Mouse (Mus musculus) frontal cortex, postnatal 36 days (tissue): Measurements from ENCODE around the gene Ankrd66.

Experiments used
- DNase-seq, 2 experiments: peaks; one replicate each; pipeline ENCODE4 v3.0.0; 2022; ENCODE audit warnings: low spot score in 2 of 2

Gene Ankrd66

GRCm38 (mm10) chr17:43543539-43543938, at the start of gene Ankrd66:
Gene Ankrd66, minus strand, starts transcription at chr17:43543639.
- DNase-seq, result no peak

- DNase-seq, result peak; percentile 20 to 51
Measured at GRCm38 (mm10) chr17:43592296-43593291, 49.2 kb upstream of the Ankrd66 start.

GRCm38 (mm10) chr17:43590531-43590930, 47.1 kb upstream of the Ankrd66 start:
- DNase-seq, result no peak

- DNase-seq, result no peak
Measured at GRCm38 (mm10) chr17:43589750-43590149, 46.3 kb upstream of the Ankrd66 start.

- no peak for DNase-seq
Measured at GRCm38 (mm10) chr17:43587278-43587677, 43.8 kb upstream of the Ankrd66 start.

- DNase-seq, result no peak
Measured at GRCm38 (mm10) chr17:43584771-43585170, 41.3 kb upstream of the Ankrd66 start.

GRCm38 (mm10) chr17:43581012-43581467, 37.6 kb upstream of the Ankrd66 start:
- peak; percentile 12 to 13 for DNase-seq

GRCm38 (mm10) chr17:43580456-43580855, 37.0 kb upstream of the Ankrd66 start:
- no peak for DNase-seq

GRCm38 (mm10) chr17:43573624-43574073, 30.2 kb upstream of the Ankrd66 start:
- DNase-seq, result no peak

- DNase-seq, result no peak
Measured at GRCm38 (mm10) chr17:43569287-43569686, 25.8 kb upstream of the Ankrd66 start.

GRCm38 (mm10) chr17:43567992-43568888, 24.8 kb upstream of the Ankrd66 start, which contains the start of gene Pla2g7:
Gene Pla2g7, plus strand, starts transcription at chr17:43568098.
- DNase-seq, result peak; percentile 48 to 53

- DNase-seq, result peak in 1 of 2 experiments; percentile 26
Measured at GRCm38 (mm10) chr17:43567593-43567991, 24.2 kb upstream of the Ankrd66 start.

GRCm38 (mm10) chr17:43563192-43563987, 20.0 kb upstream of the Ankrd66 start:
- no peak for DNase-seq

- DNase-seq, result no peak
Measured at GRCm38 (mm10) chr17:43558678-43559077, 15.2 kb upstream of the Ankrd66 start.

GRCm38 (mm10) chr17:43557541-43558090, 14.2 kb upstream of the Ankrd66 start:
- DNase-seq, result peak; percentile 26 to 66

- no peak for DNase-seq
Measured at GRCm38 (mm10) chr17:43557104-43557503, 13.7 kb upstream of the Ankrd66 start.

- DNase-seq, result no peak
Measured at GRCm38 (mm10) chr17:43554516-43555403, 11.3 kb upstream of the Ankrd66 start.

GRCm38 (mm10) chr17:43551122-43551630, 7.7 kb upstream of the Ankrd66 start:
- no peak for DNase-seq

- DNase-seq, result no peak
Measured at GRCm38 (mm10) chr17:43544040-43544439, 601 bp upstream of the Ankrd66 start.
